Mouse (Mus musculus): Measurements from ENCODE around the gene Cnot3.

Cnot3 gene

DNA sequence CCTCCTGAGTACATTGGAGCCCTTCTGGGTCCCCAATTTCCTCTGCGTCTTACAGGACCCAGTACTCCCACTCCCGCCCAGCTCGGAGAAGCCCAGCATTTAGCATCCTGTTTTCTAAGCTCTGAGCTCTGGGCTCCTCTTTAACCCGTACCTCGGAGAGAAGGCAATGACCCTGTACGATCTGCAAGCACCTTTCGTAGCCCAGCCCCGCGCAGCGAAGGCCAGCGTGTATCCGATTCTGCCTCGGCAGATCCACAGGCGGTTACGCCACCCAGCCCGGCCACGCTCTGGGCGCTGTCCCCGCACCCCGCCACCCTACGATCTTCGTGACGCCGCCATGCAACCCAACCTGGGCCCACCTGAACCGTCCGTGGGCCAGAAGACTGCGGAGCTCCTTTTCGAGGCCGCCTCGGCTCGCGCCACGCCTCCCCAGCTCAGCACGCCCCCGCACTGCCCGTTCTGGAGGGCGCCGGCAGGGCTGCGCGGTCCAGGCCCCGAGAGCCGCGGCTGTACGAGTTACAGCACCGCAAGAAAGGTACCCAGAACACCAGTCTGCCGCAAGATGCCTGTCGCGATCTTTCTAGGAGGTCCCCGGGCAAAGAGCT lies 47.4 kb downstream of the Cnot3 start, which contains the start of gene Tsen34:
Tsen34 (plus strand) TSS at position 482 of the 605 bp plus-strand sequence.
- in situ Hi-C loops (cut with MboI; ENCODE audit: unreplicated experiment in 2 of 2), result loop anchor here (10.0 to 25.0 kb wide), 6 partner anchors 405 to 970 kb away; partner anchors contain the start of genes Myadm (in 2 of the 2), Ppp6r1 (in 2 of the 2), Prkcg (in 2 of the 2) and Leng8 (in 1 of the 2)

DNA sequence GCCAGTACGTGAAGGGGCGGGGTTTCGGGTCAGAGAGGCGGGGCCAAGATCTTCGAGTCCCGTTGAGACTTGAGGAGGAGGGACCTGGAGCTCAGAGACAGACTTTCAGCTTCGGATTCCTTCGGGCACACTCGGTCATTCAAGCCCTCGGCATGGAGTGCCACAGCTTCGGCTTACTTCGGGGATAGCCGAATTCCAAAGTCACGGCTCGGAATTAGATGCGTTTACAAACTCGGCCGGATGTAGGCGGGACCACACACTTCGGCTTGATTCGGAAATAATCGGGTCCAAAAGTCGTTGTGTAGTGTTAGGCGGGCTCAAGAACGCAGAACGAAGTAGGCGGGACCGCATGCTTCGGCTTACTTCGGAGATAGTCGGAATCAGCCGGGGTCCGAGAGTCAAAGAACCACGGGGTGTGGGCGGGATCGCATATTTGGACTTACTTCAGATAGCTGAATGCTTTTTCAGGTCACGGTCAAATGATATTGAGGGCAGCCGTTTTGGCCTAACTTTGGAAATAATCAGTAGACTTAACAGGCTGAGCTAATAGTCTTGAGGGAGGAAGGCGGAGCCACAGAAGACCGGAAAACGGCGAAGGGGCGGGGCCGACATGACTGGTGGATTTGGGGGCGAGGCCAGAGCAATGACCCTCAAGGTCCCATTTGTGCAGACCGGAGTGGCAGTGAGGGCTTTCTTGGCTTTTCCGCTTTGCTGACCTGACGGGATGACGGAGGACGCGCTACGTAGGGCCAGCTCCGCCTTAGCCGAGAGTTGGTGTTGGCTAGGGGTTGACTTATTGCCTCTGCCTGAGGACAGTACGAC lies 48.1 kb downstream of the Cnot3 start, which contains the start of gene Mboat7:
Mboat7 (minus strand) TSS at position 537 of the 822 bp plus-strand sequence.
- in situ Hi-C loops (cut with MboI; ENCODE audit: unreplicated experiment in 2 of 2), result loop anchor here (10.0 to 25.0 kb wide), 6 partner anchors 406 to 969 kb away; partner anchors contain the start of genes Myadm (in 2 of the 2), Ppp6r1 (in 2 of the 2), Prkcg (in 2 of the 2) and Leng8 (in 1 of the 2)

DNA sequence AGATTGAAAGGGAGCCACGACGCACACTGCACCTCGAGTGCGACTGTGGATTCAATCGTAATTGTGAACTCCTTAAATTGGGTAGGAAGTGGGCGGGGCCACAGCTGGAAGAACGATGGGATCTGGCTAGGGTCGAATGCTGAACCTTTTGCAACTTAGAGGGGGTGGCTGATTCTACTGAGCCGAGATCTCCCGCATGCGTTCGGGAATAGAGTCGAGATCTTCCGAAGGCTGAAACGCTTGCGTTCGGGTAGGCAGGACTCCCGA lies 48.7 kb downstream of the Cnot3 start:
- in situ Hi-C loops (cut with MboI; ENCODE audit: unreplicated experiment in 2 of 2), result loop anchor here (10.0 to 25.0 kb wide), 6 partner anchors 406 to 969 kb away; partner anchors contain the start of genes Myadm (in 2 of the 2), Ppp6r1 (in 2 of the 2), Prkcg (in 2 of the 2) and Leng8 (in 1 of the 2)

DNA sequence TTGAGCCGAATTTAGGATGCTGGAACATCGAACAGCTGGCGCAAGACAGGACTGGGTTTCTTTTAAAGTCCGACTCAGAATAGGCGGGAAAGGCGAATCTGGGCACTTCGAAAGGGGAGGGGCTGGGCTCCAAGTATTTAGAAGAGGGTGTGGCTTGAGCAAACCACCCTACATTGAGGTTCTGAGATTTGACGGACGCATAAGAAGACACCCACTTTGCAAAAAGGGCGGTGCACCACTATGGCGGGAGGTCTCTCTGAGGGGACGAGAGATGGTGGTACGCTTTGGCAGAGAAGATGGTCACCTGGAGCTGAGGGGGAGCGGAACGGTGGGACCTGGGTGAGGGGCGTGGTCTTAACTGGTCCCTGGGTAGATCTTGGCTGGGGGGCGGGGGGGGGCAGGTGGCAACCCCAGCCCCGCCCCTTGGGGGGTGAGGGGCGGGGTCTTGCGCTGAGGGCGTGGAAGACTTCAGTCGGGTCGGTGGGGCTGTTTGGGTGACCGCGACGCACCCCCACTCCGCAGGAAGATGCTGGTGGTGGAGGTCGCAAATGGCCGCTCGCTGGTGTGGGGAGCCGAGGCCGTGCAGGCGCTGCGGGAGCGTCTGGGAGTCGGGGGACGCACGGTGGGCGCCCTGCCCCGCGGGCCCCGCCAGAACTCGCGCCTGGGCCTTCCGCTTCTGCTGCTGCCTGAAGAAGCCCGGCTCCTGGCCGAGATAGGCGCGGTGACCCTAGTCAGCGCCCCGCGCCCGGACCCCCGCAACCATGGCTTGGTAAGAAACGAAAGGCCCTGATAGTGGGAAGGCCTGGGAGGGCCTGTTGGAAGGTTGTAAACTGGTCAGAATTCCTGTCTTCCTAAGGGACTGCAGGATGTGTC lies 49.2 kb downstream of the Cnot3 start:
- in situ Hi-C loops (cut with MboI; ENCODE audit: unreplicated experiment in 2 of 2), result loop anchor here (10.0 to 25.0 kb wide), 6 partner anchors 407 to 968 kb away; partner anchors contain the start of genes Myadm (in 2 of the 2), Ppp6r1 (in 2 of the 2), Prkcg (in 2 of the 2) and Leng8 (in 1 of the 2)

DNA sequence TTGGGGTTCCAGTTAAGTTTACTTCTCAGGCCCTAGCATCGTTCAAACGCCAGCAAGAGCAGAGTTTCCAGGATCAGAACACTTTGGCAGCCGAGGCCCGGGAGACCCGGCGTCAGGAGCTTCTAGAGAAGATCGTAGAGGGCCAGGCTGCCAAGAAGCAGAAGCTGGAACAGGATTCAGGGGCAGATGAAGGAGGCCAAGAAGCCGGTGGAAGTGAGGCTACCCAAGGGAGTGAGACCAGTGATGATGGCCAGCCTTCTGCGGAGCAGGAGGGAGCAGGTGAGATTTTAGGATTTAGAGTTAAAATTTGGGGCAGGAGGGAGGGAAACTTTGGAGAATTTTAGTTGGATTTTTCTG lies 49.9 kb downstream of the Cnot3 start:
- in situ Hi-C loops (cut with MboI; ENCODE audit: unreplicated experiment in 2 of 2), result loop anchor here (5.0 to 25.0 kb wide), 7 partner anchors 68 to 967 kb away; partner anchors contain the start of genes Myadm (in 2 of the 2), Ppp6r1 (in 2 of the 2), Prkcg (in 2 of the 2) and Leng8 (in 1 of the 2)

DNA sequence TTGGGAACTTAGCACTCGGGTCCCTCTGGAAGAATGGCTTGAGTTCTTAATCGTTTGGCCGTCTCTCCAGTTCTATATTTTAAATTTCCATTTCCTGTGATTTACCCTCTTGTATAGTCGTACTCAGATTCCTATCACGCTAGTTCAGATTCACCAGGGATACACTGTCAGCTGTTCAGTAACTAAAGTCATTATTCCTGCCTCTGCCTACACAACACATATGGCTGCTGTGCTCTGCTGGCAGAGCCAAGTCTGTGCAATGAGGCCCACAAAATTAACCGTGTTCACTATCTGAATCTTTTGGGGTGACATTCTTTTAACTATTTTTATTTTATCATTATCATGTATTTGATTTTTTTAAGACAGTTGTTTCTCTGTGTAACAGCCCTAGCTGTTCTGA lies 53.4 kb downstream of the Cnot3 start:
- in situ Hi-C loops (cut with MboI; ENCODE audit: unreplicated experiment in 2 of 2), result loop anchor here (5.0 to 25.0 kb wide), 7 partner anchors 71 to 964 kb away; partner anchors contain the start of genes Myadm (in 2 of the 2), Ppp6r1 (in 2 of the 2), Prkcg (in 2 of the 2) and Leng8 (in 1 of the 2)

DNA sequence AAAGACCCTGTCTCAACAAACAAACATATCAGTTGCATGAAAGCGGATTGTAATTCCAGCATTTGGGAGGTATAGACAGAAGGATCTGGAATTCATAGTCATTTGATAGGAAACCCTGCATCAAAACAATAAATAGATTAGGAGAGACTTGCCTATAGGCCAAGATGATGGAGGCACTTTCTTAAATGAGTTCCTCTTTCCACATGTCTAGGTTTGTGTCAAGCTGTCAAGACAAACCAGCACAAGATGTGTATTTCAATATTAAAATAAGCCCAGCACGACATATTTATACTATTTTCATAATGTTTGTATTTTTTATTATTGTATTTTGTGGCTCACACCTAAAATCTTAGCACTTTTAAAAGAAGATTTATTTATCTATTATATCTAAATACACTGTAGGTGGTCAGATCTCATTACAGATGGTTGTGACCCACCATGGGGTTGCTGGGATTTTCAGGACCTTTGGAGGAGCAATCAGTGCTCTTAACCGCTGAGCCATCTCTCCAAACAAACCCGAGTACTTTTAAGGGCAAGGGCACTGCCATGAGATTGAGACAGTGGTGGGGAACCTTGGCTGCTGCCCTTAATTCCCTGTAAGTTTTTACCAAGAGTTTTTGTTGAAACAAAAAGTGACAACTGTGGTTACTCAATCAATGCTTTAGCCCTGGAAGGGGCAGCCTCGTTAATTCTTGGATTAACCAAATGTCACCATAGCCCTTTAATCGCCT lies 58.2 kb downstream of the Cnot3 start:
- in situ Hi-C loops (cut with MboI; ENCODE audit: unreplicated experiment in 2 of 2), result loop anchor here (5.0 to 10.0 kb wide), 3 partner anchors 41 to 801 kb away; partner anchors contain the start of genes Cnot3 (in 1 of the 2) and Ppp1r12c (in 1 of the 2)

DNA sequence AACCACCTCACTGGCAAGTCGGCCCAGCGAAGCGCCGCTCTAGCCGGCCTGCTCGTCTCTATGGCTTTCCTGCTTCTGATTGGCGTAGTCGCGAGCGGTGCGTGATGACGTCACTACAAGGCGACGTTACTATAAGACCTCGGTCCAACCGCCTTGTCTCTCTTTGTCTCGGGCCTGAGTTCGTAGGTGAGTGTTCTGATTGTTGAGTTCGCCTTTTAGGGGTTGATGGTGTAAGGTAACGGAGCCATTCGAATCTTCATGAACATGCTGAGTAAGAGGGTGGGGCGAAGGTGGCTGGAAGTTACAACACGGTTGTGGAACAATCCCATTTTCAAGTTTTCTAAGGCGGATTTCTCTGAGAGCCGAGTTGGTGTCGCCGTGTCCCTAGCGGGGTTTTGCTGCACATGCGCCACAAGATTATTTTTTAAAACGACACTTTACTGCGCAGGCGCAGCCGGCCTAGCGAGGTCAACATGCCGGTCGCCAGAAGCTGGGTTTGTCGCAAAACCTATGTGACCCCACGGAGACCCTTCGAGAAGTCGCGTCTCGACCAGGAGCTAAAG lies 58.9 kb downstream of the Cnot3 start, which contains the start of gene Rps9:
Rps9 (plus strand) TSS at position 115 of the 563 bp plus-strand sequence.
- in situ Hi-C loops (cut with MboI; ENCODE audit: unreplicated experiment in 2 of 2), result loop anchor here (5.0 to 10.0 kb wide), 3 partner anchors 42 to 801 kb away; partner anchors contain the start of genes Cnot3 (in 1 of the 2) and Ppp1r12c (in 1 of the 2)

DNA sequence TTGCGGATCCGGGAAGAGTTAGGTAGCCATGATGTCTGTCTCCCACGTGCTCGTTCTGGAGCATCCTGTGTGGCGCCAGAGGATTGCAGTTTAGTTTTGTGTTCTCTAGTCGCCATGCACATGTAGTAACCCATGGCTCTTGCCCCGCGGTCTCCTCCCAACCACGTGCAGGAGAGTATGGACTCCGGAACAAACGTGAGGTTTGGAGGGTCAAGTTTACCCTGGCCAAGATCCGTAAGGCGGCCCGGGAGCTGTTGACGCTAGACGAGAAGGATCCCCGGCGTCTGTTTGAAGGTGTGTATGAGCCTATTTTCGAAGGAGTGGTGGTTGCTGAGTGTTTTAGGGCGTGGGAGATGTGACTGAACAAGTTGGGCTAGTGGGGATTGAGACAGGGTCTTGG lies 59.4 kb downstream of the Cnot3 start:
- in situ Hi-C loops (cut with MboI; ENCODE audit: unreplicated experiment in 2 of 2), result loop anchor here (5.0 to 10.0 kb wide), 3 partner anchors 42 to 800 kb away; partner anchors contain the start of genes Cnot3 (in 1 of the 2) and Ppp1r12c (in 1 of the 2)

DNA sequence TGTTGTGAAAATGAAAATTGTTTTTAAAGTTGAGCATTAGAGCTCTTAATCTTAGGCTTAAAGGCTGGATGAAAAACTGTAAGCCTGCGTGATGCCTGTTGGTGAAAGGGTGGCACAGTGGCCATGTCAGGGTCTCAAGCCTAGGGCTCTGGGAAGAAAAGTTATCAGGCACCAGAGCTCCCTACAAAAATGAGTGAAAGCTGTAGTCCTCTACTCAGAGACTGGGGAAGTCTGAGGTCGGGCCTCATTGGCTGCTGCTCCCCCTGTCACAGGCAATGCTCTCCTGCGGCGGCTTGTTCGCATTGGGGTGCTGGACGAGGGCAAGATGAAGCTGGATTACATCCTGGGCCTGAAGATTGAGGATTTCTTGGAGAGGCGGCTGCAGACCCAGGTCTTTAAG lies 60.4 kb downstream of the Cnot3 start:
- in situ Hi-C loops (cut with MboI; ENCODE audit: unreplicated experiment in 2 of 2), result loop anchor here in 1 of 2 experiments (10.0 kb wide), 1 partner anchor 799 kb away; the partner anchor contains the start of gene Ppp1r12c

DNA sequence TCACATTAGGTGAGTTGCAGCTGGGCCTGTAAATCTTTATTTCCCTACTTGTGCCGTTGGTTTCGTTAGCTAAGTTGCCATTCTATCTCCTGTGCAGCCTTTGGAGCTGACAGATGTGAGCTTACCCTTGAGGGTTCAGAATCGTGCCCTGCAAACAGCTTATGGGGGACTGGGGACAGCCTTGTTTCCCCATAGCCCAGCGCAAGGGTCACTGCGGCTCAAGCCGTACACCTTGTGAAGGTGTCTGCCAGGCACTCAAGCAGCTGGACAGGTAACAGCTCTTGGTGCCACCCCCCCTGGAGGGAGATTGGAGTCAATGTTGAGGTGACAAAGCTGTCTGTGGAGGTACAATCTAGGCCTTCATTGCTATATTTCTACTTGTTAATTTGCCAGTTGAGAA lies 60.8 kb downstream of the Cnot3 start:
- in situ Hi-C loops (cut with MboI; ENCODE audit: unreplicated experiment in 2 of 2), result loop anchor here in 1 of 2 experiments (10.0 kb wide), 1 partner anchor 799 kb away; the partner anchor contains the start of gene Ppp1r12c

DNA sequence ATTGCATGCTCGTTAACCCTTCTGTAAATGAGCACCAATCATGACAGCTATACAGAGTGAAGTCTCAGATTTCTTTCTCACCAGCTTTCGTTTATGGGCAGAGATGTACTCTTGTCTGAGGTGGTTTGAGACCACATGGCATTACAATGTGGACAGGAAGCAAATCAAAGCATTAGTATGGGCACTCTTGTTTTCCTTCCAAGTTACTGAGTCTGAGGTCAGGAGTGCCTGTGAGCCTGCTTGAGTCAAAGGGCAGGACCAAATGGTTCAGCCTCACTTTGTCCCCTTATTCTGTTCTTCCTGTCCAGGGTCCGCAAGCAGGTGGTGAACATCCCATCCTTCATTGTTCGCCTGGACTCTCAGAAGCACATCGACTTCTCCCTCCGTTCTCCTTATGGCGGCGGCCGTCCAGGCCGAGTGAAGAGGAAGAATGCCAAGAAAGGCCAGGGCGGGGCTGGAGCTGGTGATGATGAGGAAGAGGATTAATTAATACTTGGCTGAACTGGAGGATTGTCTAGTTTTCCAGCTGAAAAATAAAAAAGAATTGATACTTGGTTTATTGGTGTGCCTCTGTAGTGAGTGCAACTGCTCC lies 61.4 kb downstream of the Cnot3 start:
- in situ Hi-C loops (cut with MboI; ENCODE audit: unreplicated experiment in 2 of 2), result loop anchor here in 1 of 2 experiments (10.0 kb wide), 1 partner anchor 798 kb away; the partner anchor contains the start of gene Ppp1r12c

DNA sequence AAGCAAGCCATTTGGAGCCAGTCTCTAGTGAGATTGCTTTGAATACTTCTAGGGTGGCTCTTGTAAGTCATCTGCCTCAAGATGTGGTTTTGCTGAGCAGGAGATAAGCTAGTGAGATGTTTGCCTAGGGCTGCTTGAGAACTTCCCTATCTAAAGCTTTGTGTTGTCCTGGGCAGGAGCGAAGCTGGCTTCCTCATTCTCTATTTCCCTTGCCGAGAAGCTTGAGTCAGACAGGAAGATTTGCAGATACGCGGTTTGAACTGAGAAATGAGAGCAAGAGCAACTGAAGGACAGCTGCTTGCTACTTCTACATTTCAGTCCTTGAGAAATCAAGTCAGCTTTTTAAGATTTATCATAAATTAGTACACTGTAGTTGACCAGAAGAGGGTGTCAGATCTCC lies 62.0 kb downstream of the Cnot3 start:
- in situ Hi-C loops (cut with MboI; ENCODE audit: unreplicated experiment in 2 of 2), result loop anchor here in 1 of 2 experiments (10.0 kb wide), 1 partner anchor 798 kb away; the partner anchor contains the start of gene Ppp1r12c

DNA sequence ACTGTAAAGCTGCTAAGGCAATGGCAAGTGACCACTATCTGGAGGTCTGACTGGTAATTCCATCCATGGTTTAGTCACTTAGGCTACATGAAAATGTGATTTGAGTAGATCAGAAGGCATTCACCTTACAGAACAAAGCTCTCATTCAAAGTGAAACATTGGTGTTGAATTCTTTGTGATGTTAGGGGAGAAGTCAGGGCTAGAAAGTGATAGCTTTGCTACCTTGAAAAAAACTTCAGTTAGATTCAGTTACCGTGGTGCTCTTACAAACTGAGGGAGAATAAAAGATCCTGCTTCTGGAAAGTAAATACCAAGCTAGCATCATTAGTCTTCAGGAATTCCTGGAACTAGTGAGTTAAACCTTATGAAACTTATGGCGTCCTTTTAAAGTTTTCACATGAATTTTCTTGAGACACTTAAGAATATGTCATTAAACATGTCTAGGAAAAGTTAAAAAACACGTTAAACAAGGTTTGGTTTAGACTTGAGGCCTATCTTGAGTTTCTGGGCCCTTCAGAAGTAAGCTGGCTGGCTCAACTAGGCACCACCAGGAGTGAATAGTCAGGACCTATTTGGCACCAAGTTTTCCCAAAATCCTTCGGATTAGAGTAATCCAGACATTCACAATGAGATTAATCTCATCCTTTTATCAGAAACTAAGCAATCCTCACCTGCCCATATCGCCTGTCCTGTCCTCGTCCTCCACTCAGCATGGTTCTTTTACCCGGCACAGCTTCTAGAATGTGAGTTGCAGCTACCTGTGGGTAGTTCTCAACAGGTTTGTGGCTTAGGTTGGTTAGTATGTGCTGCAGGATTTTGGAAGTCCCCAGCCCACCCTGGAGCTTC lies 62.7 kb downstream of the Cnot3 start:
- in situ Hi-C loops (cut with MboI; ENCODE audit: unreplicated experiment in 2 of 2), result loop anchor here in 1 of 2 experiments (10.0 kb wide), 1 partner anchor 797 kb away; the partner anchor contains the start of gene Ppp1r12c

DNA sequence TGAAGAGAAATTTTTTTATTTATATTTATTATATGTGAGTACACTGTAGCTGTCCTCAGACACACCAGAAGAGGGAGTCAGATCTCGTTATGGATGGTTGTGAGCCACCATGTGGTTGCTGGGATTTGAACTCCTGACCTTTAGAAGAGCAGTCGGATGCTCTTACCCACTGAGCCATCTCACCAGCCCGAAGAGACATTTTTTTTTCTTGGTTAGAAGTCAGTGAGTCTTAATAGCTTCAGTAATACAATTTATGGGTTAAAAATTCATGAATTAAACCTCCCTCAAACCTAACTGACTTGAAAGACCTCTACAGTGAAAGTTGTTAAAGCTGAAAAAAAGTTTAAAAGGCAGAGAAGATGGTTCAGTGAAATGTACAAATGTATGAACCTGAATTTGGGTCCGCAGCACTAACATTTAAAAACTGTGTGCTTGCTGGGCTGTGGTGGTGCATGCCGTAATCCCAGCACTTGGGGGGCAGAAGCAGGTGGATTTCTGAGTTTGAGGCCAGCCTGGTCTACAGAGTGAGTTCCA lies 63.4 kb downstream of the Cnot3 start:
- in situ Hi-C loops (cut with MboI; ENCODE audit: unreplicated experiment in 2 of 2), result loop anchor here in 1 of 2 experiments (10.0 kb wide), 1 partner anchor 796 kb away; the partner anchor contains the start of gene Ppp1r12c

DNA sequence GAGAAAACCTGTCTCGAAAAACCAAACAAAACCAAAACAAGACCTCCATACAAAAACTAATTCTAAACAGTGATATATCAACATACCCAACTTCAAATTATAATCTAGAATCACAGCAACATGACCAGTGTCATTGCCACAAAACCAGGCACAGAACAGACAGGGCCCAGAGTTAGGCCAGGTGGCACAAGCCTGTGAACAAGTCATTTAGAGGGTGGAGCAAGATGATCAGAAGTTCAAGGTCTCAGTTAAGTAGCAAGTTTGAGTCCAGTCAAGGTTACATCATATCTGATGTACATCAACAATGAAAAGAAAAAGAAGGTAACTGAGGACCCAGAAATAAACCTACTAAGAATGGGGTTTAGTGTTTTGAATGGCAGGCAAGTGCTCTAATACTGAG lies 63.9 kb downstream of the Cnot3 start:
- in situ Hi-C loops (cut with MboI; ENCODE audit: unreplicated experiment in 2 of 2), result loop anchor here in 1 of 2 experiments (10.0 kb wide), 1 partner anchor 796 kb away; the partner anchor contains the start of gene Ppp1r12c

All from v-Abl transformed pro-B cells (cell line).